Mouse (Mus musculus) CH12.LX (cell line): Measurements from ENCODE around the gene Heatr5a. TPM values are rescaled to one million over a fixed set of nuclear protein-coding genes. Genes with fewer than 3 reads are reported as not detected.

Experiments
- DNase-seq: peaks from one replicate; pipeline ENCODE4 v3.0.0-alpha.2; 2013; ENCODE audit errors: extremely low read depth
- H3K27ac ChIP-seq: 2 replicates; pipeline ENCODE4 v1.5.1; 2012; ENCODE audit warnings: low read depth, mild to moderate bottlenecking, control low read depth, moderate library complexity; ENCODE audit not compliant: insufficient read depth
- H3K27me3 ChIP-seq: replicated peaks from 2 replicates; pipeline ENCODE3; 2012; ENCODE audit warnings: inconsistent platforms
- H3K36me3 ChIP-seq, 2 experiments: replicated peaks in 1 of 2; 2 replicates each; pipeline versions ENCODE3 to v1.6.1; 2012; ENCODE audit warnings: inconsistent platforms in 1 of 2, low read length in 1 of 2, mild to moderate bottlenecking in 1 of 2, mixed read lengths in 1 of 2, moderate library complexity in 1 of 2; ENCODE audit not compliant: control insufficient read depth in 1 of 2, insufficient read depth in 1 of 2
- H3K4me1 ChIP-seq, 2 experiments: 2 replicates each; pipeline ENCODE4 v1.6.1; 2012; ENCODE audit warnings: inconsistent platforms in 1 of 2, moderate library complexity in 1 of 2; ENCODE audit not compliant: insufficient read depth in 2 of 2, control insufficient read depth in 1 of 2
- H3K4me2 ChIP-seq: 2 replicates; pipeline ENCODE4 v1.6.1; 2012; ENCODE audit warnings: low read depth, mild to moderate bottlenecking, control low read depth; ENCODE audit not compliant: poor library complexity, insufficient read depth, severe bottlenecking
- H3K4me3 ChIP-seq, 3 experiments: fragments of 150-350 bp in 1 of 3; sonication (generic) in 1 of 3; replicated peaks in 1 of 3; 2 replicates each; pipeline versions ENCODE3 to v1.5.1; 2011 to 2012; ENCODE audit warnings: low read depth in 2 of 3, low read length in 2 of 3, mild to moderate bottlenecking in 2 of 3, moderate library complexity in 2 of 3, control low read depth in 1 of 3, improper control_type of control experiment in 1 of 3, inconsistent platforms in 1 of 3, mixed read lengths in 1 of 3; ENCODE audit not compliant: poor library complexity in 1 of 3
- H3K79me2 ChIP-seq: replicated peaks from 2 replicates; pipeline ENCODE4 v1.6.1; 2012; ENCODE audit warnings: mild to moderate bottlenecking, moderate library complexity; ENCODE audit not compliant: control insufficient read depth, poor library complexity, insufficient read depth, severe bottlenecking; ENCODE audit errors: extremely low read depth
- H3K9ac ChIP-seq: 2 replicates; pipeline ENCODE4 v1.6.1; 2012; ENCODE audit warnings: low read depth, mild to moderate bottlenecking, control low read depth, moderate library complexity; ENCODE audit not compliant: insufficient read depth
- H3K9me3 ChIP-seq: replicated peaks from 2 replicates; pipeline ENCODE3; 2012; ENCODE audit warnings: low read length, inconsistent platforms, mixed read lengths
- CHD1 ChIP-seq: IDR thresholded peaks from 2 replicates; pipeline ENCODE4 v1.6.1; 2012; ENCODE audit warnings: low read depth, low read length, improper control_type of control experiment, inconsistent platforms
- CHD2 ChIP-seq: IDR thresholded peaks from 2 replicates; pipeline ENCODE4 v1.6.1; 2011; ENCODE audit warnings: low read length, improper control_type of control experiment
- CTCF ChIP-seq, 2 experiments: IDR thresholded peaks in 1 of 2; conservative IDR thresholded peaks in 1 of 2; 2 replicates each; pipeline ENCODE4 v1.5.1; 2011 to 2012; ENCODE audit warnings: low read depth in 2 of 2, low read length in 2 of 2, improper control_type of control experiment in 1 of 2, inconsistent platforms in 1 of 2, mild to moderate bottlenecking in 1 of 2, moderate library complexity in 1 of 2
- ELF1 ChIP-seq: IDR thresholded peaks from 2 replicates; pipeline ENCODE4 v1.6.1; 2014; ENCODE audit warnings: low read depth, mild to moderate bottlenecking, inconsistent platforms, low read length, improper control_type of control experiment
- EP300 ChIP-seq: IDR thresholded peaks from 2 replicates; pipeline ENCODE4 v1.6.1; 2011; ENCODE audit warnings: low read length, improper control_type of control experiment
- ETS1 ChIP-seq: conservative IDR thresholded peaks from 2 replicates; pipeline ENCODE4 v1.6.1; 2012; ENCODE audit warnings: low read depth, mild to moderate bottlenecking, inconsistent platforms, low read length, improper control_type of control experiment, moderate library complexity
- IRF4 ChIP-seq: IDR thresholded peaks from 2 replicates; pipeline ENCODE4 v1.6.1; 2014; ENCODE audit warnings: low read depth, mild to moderate bottlenecking, inconsistent platforms, low read length, improper control_type of control experiment
- JUND ChIP-seq: conservative IDR thresholded peaks from 2 replicates; pipeline ENCODE4 v1.6.1; 2011; ENCODE audit warnings: low read depth, low read length, improper control_type of control experiment
- MAFK ChIP-seq: IDR thresholded peaks from 2 replicates; pipeline ENCODE4 v1.6.1; 2011; ENCODE audit warnings: low read length, improper control_type of control experiment; ENCODE audit not compliant: insufficient replicate concordance
- MAX ChIP-seq: IDR thresholded peaks from 2 replicates; pipeline ENCODE4 v1.6.1; 2011; ENCODE audit warnings: low read length, improper control_type of control experiment
- MAZ ChIP-seq: IDR thresholded peaks from 2 replicates; pipeline ENCODE4 v1.6.1; 2012; ENCODE audit warnings: low read depth, mild to moderate bottlenecking, inconsistent platforms, low read length, improper control_type of control experiment, moderate library complexity
- MYC ChIP-seq: IDR thresholded peaks from 2 replicates; pipeline ENCODE4 v1.6.1; 2011; ENCODE audit warnings: low read depth, mild to moderate bottlenecking, improper control_type of control experiment, low read length
- NELFE ChIP-seq: IDR thresholded peaks from 2 replicates; pipeline ENCODE4 v1.6.1; 2011; ENCODE audit warnings: low read depth, low read length, improper control_type of control experiment
- NRF1 ChIP-seq: IDR thresholded peaks from 2 replicates; pipeline ENCODE4 v1.6.1; 2014; ENCODE audit warnings: low read depth, mild to moderate bottlenecking, inconsistent platforms, low read length, improper control_type of control experiment, moderate library complexity
- PAX5 ChIP-seq: IDR thresholded peaks from 2 replicates; pipeline ENCODE4 v1.6.1; 2012; ENCODE audit warnings: low read length, inconsistent platforms, mixed read lengths
- POLR2A ChIP-seq: IDR thresholded peaks from 2 replicates; pipeline ENCODE4 v1.6.1; 2011; ENCODE audit warnings: low read depth, mild to moderate bottlenecking, improper control_type of control experiment, low read length
- RAD21 ChIP-seq: IDR thresholded peaks from 2 replicates; pipeline ENCODE4 v1.6.1; 2011; ENCODE audit warnings: low read depth, mild to moderate bottlenecking, low read length, improper control_type of control experiment, moderate library complexity
- RCOR1 ChIP-seq: conservative IDR thresholded peaks from 2 replicates; pipeline ENCODE4 v1.6.1; 2012; ENCODE audit warnings: low read depth, mild to moderate bottlenecking, inconsistent platforms, low read length, improper control_type of control experiment
- SIN3A ChIP-seq: IDR thresholded peaks from 2 replicates; pipeline ENCODE4 v1.6.1; 2012; ENCODE audit warnings: low read length, improper control_type of control experiment, inconsistent platforms
- SMC3 ChIP-seq: IDR thresholded peaks from 2 replicates; pipeline ENCODE4 v1.6.1; 2011; ENCODE audit warnings: low read depth, low read length, improper control_type of control experiment
- TBP ChIP-seq: conservative IDR thresholded peaks from 2 replicates; pipeline ENCODE4 v1.6.1; 2011; ENCODE audit warnings: low read depth, low read length, improper control_type of control experiment
- TCF12 ChIP-seq: IDR thresholded peaks from 2 replicates; pipeline ENCODE4 v1.6.1; 2014; ENCODE audit warnings: low read depth, mild to moderate bottlenecking, inconsistent platforms, low read length, improper control_type of control experiment
- UBTF ChIP-seq: IDR thresholded peaks from 2 replicates; pipeline ENCODE4 v1.6.1; 2012; ENCODE audit warnings: low read depth, mild to moderate bottlenecking, inconsistent platforms, low read length, improper control_type of control experiment, moderate library complexity
- USF1 ChIP-seq: IDR thresholded peaks from 2 replicates; pipeline ENCODE4 v1.6.1; 2014; ENCODE audit warnings: low read depth, mild to moderate bottlenecking, inconsistent platforms, low read length, improper control_type of control experiment
- USF2 ChIP-seq: conservative IDR thresholded peaks from 2 replicates; pipeline ENCODE4 v1.6.1; 2011; ENCODE audit warnings: low read depth, low read length, improper control_type of control experiment
- ZC3H11A ChIP-seq: IDR thresholded peaks from 2 replicates; pipeline ENCODE4 v1.6.1; 2012; ENCODE audit warnings: low read depth, mild to moderate bottlenecking, inconsistent platforms, low read length, improper control_type of control experiment
- ZMIZ1 ChIP-seq: IDR thresholded peaks from 2 replicates; pipeline ENCODE4 v1.6.1; 2012; ENCODE audit warnings: low read depth, mild to moderate bottlenecking, inconsistent platforms, low read length, improper control_type of control experiment
- ZNF384 ChIP-seq: IDR thresholded peaks from 2 replicates; pipeline ENCODE4 v1.6.1; 2012; ENCODE audit warnings: low read depth, low read length, improper control_type of control experiment, inconsistent platforms
- dilution Hi-C: fragments of 300-500 bp; cut with MboI; formaldehyde crosslinking; loops from 2 replicates; pipeline ENCODE4 v1.14.3; 2020; ENCODE audit warnings: low sequenced_read_pairs; ENCODE audit not compliant: extremely low pct_unique_long_range_greater_than_20kb, extremely low pct_ligation_motif_present
- in situ Hi-C: fragments of 300-500 bp; cut with MboI; formaldehyde crosslinking; loops from 3 replicates; pipeline ENCODE4 v1.14.3; 2019; ENCODE audit warnings: low sequenced_read_pairs, low pct_ligation_motif_present, low pct_unique_long_range_greater_than_20kb, mixed read lengths
- polyA plus RNA-seq: library from polyadenylated mRNA; unstranded; fragments of >175 nt; gene quantifications from 2 replicates; pipeline ENCODE4 v1.2.1, GENCODE M21; 2012; ENCODE audit warnings: low read depth; ENCODE audit not compliant: insufficient read length
- total RNA-seq, 2 experiments: library from RNA; depleted of rRNA; stranded (reverse); fragments of 300-350 nt in 1 of 2; fragments of >200 nt in 1 of 2; gene quantifications; 2 replicates each; pipeline ENCODE4 v1.2.3; 2012 to 2014

Heatr5a gene
- total and polyA plus RNA-seq, 3 experiments, result 5.4 to 7.3 (median 6.4) TPM

- no peak for DNase-seq
- dilution Hi-C loops (no loop called here), in situ Hi-C loops (no loop called here)
- Histone ChIP-seq H3K79me2 (no peaks in the 10 kb centered on the region), H3K9me3 (no peaks in the 10 kb centered on the region), H3K27me3 (no peaks in the 10 kb centered on the region), H3K36me3 (no peaks in the 10 kb centered on the region), H3K27ac (no peak overlapping the region), H3K4me3 (no peak overlapping the region), H3K4me1 (no peaks in the 10 kb centered on the region), H3K9ac (no peak overlapping the region), H3K4me2 (no peak overlapping the region)
- TF ChIP-seq MAZ (no peak), MYC (no peak), RAD21 (no peak), CHD1 (no peak), ETS1 (no peak), RCOR1 (no peak), MAFK (no peak), ZMIZ1 (no peak), NRF1 (no peak), SMC3 (no peak), ELF1 (no peak), TCF12 (no peak), TBP (no peak), JUND (no peak), PAX5 (no peak), MAX (no peak), CTCF (conservative IDR thresholded peaks at IDR 0.05 in 1 of 2, IDR thresholded peaks at IDR 0.05 in 1 of 2; ENCODE audit: low read depth in 2 of 2, low read length in 2 of 2) (no peak), USF2 (no peak), ZC3H11A (no peak)
Observed at GRCm38 (mm10) chr12:51858134-51859028, 112.7 kb downstream of the Heatr5a start.

GRCm38 (mm10) chr12:51856768-51857295, 114.3 kb downstream of the Heatr5a start:
- dilution Hi-C loops (no loop called here), in situ Hi-C loops (no loop called here)
- H3K27ac ChIP-seq, result no peak overlapping the region
- H3K9me3 ChIP-seq, result no peaks in the 10 kb centered on the region
- H3K4me3 ChIP-seq, result no peak overlapping the region
- H3K79me2 ChIP-seq, result no peaks in the 10 kb centered on the region
- TF ChIP-seq IRF4 (no peak), CHD2 (no peak), USF1 (no peak), EP300 (no peak), POLR2A (no peak), SIN3A (no peak), USF2 (no peak), ZNF384 (no peak), NELFE (no peak), ZC3H11A (no peak), ELF1 (no peak), MAX (no peak), UBTF (no peak), CTCF (conservative IDR thresholded peaks at IDR 0.05 in 1 of 2, IDR thresholded peaks at IDR 0.05 in 1 of 2; ENCODE audit: low read depth in 2 of 2, low read length in 2 of 2) (no peak)
- no peaks in the 10 kb centered on the region for H3K4me1 ChIP-seq
- no peaks in the 10 kb centered on the region for H3K27me3 ChIP-seq
- no peak overlapping the region for H3K4me2 ChIP-seq
- H3K36me3 ChIP-seq, result no peaks in the 10 kb centered on the region
- no peak overlapping the region for H3K9ac ChIP-seq
- DNase-seq, result no peak
